Mouse (Mus musculus) CD4-positive, CD25-positive, alpha-beta regulatory T cell, adult 2 months (primary cell): Measurements from ENCODE around the gene Gm8094.
"Not testable (repeated sequence)": the region's sequence is repeated elsewhere in the genome, so short reads cannot be mapped to it uniquely, and the experiment has no call there.

ENCODE experiments used
- DNase-seq: peaks from one replicate; pipeline ENCODE4 v3.0.0-alpha.2; 2012; ENCODE audit warnings: low read depth, low spot score

The Gm8094 gene

DNA sequence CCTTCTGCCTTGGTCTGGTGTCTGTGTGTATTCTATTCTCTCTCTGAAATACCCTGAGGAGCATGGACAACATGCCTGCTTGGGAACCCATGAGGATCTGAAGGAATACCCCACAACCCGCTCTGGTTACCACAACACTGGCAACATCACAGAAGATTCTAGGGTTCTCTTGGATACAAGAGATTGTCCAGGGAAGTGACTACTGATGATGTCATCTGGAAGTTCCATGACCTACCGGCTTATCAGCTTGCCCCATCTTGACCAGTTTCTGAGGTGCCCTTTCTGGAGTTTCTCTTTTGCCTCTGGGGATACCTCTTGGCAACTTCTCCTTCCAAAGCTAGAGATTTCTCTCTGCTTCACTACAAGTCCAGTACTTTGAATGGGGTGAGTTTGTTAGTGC, at the start of gene Gm8094:
TSS of gene Gm8094 (minus strand) at position 101 of the 400 bp plus-strand sequence.
- not testable (repeated sequence) for DNase-seq

DNA sequence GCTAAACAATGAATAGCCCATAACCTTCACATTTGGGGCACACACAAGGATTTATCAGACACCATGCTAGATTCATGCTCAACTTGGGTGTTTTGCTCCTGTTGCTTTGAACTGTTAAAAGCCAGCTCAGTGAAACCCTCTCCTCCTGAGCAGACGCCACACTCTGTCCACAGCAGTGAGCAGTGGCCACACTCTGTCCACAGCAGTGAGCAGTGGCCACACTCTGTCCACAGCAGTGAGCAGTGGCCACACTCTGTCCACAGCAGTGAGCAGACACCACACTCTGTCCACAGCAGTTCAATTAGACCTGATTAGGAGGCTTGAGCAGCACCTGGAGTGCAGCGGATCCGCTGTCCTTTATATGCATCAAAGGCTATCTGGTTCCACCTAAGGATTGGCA, 43.2 kb upstream of the Gm8094 start:
- not testable (repeated sequence) for DNase-seq

DNA sequence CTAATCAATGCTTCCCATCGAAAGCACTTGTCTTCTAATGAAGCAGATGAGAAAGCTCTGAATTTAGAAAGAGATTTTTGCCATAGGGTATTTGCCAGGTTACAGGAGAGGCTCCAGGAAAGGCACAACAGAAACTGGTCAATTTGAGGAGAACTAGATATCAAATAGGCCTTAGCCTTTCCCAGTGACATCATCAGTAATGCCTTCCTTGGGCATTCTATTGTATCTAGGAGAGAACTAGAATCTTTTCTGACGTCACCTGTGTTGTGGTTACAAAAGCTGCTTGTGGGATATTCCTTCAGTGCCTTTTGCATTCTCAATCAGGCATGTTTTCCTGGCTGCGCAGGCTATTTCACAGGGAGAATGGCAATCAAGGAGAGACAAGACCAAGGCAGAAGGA, 23.9 kb upstream of the Gm8094 start, which contains the start of gene Gm8104:
TSS of gene Gm8104 (plus strand) at position 301 of the 400 bp plus-strand sequence.
- DNase-seq: not testable (repeated sequence)

DNA sequence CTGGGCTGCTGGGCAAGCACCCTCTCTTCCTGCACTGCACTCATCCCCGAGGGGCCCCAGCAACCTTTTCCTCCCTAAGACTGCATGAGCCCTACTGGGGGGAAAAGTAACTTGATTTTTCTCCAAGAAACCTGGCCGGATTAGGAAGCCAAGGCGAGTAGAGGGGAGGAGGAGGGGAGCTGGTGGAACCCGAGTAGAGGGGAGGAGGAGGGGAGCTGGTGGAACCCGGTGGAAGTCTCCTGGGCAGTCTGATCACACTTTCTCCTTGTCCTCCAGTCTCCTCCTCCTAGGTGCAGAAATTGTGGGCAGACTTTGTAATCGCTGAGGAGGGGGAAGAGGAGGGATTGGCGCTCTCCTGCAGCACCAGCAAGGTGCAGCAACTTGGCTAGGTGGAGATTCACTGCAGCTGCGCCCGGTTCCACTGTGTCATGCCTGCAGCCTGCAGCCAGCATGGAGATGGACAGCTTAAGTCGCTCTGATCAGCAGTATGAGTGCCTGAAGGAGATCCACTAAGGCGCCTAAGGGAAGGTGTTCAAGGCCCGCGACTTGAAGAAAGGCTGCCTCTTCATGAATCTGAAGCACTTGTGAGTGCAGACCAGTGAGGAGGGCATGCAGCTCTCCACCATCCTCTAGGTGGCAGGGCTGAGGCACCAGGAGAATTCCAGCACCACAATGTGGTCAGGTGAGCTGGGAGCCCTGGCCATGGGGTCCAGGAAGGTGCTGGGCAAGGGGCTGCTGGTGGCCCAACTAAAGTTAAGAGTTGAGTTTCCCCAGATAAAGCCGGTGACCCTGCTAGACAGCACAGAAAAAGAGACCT, 12.9 kb upstream of the Gm8094 start:
- DNase-seq: not testable (repeated sequence)

DNA sequence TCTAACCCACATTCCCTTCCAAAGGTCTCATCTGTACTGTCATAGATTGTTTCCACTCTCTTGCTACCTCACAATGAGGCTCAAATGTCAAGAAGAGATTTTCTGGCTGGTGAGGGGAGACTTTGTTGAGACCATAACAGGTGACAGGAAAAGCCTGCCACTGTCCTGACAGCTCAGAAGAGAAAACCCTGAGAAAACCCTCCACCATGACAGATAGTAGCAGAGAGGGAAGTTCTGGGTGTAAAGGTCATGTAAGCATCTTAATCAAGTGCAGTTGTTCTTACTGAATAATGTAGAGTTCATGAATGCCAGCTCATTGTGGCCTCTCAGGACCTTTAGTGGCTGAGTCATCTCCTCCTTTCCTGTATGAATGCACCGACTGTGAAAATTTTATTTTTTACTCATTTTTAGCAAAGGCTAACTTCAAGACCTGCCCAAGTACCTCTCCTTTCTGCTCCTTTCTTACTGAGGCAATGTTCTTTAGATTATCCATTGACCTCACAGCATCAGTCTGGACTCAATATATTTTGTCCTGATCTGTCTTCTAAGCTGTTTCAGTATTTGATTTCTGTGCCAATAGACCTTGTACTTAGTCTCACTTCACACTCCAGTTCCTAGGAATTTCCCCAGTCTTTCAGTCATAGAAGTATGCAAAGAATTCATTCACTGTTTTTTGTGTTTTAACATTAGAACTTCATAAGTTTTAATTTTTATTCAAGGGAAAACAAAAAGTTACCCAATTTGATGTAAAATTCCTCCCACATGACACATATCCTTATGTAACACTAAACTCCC, 8.7 kb upstream of the Gm8094 start:
- DNase-seq: not testable (repeated sequence)

DNA sequence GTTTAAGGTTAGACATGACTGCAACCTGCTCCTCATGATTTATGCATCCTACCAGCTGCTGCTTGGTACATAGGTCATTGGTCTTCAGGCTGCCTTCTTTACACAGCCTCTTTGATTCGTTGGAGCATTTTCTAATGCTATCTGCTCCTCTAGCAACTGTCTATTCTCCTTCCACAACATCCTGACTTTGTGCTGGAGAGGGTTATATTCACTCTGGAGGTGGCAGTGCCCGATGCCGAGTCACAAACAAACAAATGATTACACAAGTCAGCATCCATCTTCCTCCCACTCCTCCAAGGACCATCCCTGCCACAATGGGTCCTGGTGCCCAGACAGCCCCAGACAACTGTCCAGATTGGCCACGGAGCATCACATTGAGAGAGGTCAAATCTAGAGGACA, 16.3 kb downstream of the Gm8094 start:
- not testable (repeated sequence) for DNase-seq

DNA sequence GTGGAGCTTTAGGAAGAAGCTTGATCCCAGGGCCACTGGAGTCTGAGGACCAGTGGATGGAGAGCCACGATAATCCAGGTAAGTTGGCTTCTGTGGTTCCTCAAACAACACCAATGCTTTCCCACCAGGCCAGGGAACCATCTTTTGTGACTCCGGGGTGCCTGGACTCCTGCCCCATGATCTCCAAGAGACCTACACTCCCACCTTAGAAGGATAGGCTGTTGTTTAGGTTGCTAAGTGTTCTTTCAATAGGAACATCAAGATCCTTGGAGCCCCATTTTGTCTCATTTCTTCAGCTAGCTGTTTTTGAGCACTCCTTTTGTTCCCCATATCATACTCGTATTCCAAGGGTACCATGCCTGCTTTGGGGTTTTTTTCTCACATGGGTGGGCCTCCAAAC, 18.4 kb downstream of the Gm8094 start:
- not testable (repeated sequence) for DNase-seq
